Mouse (Mus musculus) large intestine, adult 2 months (tissue): ENCODE data around the gene 1700001J03Rik. TPM values are rescaled to one million over a fixed set of nuclear protein-coding genes. Genes with fewer than 3 reads are reported as not detected.
"Not testable (repeated sequence)": the region's sequence is repeated elsewhere in the genome, so short reads cannot be mapped to it uniquely, and the experiment has no call there.

Source experiments
- DNase-seq: peaks from one replicate; pipeline ENCODE4 v3.0.0-alpha.2; 2012; ENCODE audit warnings: low read depth, low spot score
- WGBS: fragments of 180-500 bp; shearing (Covaris S2); methylation state at CpG from one replicate; pipeline ENCODE4 v1.1.7; 2018; 5-methylcytosine and 5-hydroxymethylcytosine counted together
- polyA plus RNA-seq: library from polyadenylated mRNA; depleted of rRNA; stranded (reverse); fragments of >200 nt; gene quantifications from 2 replicates; pipeline ENCODE4 v1.2.3, GENCODE M21; 2012; rRNA removed

1700001J03Rik gene
- polyA plus RNA-seq, 1 experiment = 0.22 TPM

DNA sequence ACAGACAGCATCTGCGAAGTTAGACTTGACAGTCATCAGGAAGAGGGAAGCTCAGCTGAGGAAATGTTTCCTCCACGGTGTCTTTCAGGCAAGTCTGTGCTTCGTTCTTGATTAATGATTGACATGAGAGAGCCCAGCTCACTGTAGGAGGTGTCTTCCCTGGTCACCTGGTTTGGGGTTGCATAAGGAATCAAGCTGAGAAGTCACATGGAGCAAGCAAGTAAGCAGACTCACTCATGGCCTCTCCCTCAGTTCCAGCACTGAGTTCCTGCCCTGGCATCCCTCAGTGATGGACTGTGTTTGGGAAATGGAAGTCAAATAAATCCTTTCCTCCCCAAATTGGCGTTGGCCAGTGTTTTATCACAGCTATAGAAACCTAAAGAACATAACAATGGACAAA, 5.0 kb upstream of the 1700001J03Rik start:
- DNase-seq = no peak
- WGBS = 27% methylated on average over 4 of the region's 4 CpGs

- DNase-seq = no peak
- WGBS = 84% methylated on average over 7 of the region's 7 CpGs
Observed at GRCm38 (mm10) chr5:146188712-146189111, 3.6 kb upstream of the 1700001J03Rik start.

DNA sequence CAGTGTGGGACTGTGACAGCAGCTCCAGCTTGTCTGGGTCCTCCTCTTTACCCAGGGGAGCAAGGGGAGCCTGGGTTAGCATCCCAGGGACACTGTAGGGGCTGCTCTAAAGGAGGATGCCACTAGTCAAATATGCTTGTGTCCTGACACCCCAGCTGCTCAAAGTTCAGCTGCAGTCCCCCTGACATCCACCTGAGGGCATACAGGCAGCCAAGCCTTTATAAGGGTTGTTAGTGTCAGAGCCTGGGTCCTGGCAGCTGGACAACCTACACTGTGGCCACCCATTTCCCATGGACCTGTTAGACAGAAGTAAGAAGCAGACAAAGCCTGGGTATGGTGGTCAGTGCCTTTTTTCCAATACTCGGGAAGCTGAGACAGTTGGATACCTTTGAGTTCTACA, 3.0 kb upstream of the 1700001J03Rik start:
- DNase-seq = no peak
- WGBS = 96% methylated on average over 1 of the region's 1 CpGs

GRCm38 (mm10) chr5:146187441-146187840, 2.3 kb upstream of the 1700001J03Rik start:
- DNase-seq = peak; percentile 14
- WGBS = 15% methylated on average over 5 of the region's 5 CpGs

- not testable (repeated sequence) for DNase-seq
- WGBS = 32% methylated on average over 4 of the region's 4 CpGs
Observed at GRCm38 (mm10) chr5:146172744-146173143, 12.4 kb downstream of the 1700001J03Rik start.

- 73% methylated on average over 2 of the region's 2 CpGs for WGBS
Observed at GRCm38 (mm10) chr5:146170621-146171020, 14.5 kb downstream of the 1700001J03Rik start, which contains the start of gene Gm6309. Gene Gm6309 (minus strand): TSS chr5:146170721.

DNA sequence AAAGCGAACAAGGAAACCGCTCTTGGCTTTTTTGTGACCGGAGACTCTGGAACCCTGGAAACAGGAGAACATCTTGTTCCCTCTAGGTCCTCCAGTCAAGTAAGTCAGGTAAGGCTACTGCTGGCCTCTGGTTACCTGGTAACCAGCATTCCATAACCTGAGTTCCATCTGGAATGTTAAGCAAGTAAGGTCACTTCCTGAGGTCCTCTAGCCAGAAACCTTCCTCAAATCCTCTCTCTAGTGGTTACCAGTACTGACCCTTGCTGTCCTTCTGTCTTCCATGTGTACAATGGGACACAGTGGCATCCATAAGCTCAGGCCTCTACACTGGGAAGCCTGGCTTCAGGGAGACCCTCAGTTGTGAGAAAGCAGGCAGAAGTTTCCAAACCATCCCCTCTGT, 24.7 kb downstream of the 1700001J03Rik start, which contains the start of gene Gm5565:
Gene Gm5565 (minus strand): TSS at position 101 of the 400 bp plus-strand sequence.
- DNase-seq = not testable (repeated sequence)
- 96% methylated on average over 3 of the region's 3 CpGs for WGBS

More at GRCm38 (mm10) chr5:146170621-146171020, 14.5 kb downstream of the 1700001J03Rik start, which contains the start of gene Gm6309:
- not testable (repeated sequence) for DNase-seq

GRCm38 (mm10) chr5:146158326-146158725, 26.8 kb downstream of the 1700001J03Rik start:
- not testable (repeated sequence) for DNase-seq
- WGBS = 86% methylated on average over 4 of the region's 4 CpGs

GRCm38 (mm10) chr5:146150454-146150853, 34.6 kb downstream of the 1700001J03Rik start:
- DNase-seq = no peak
- 67% methylated on average over 3 of the region's 3 CpGs for WGBS

DNA sequence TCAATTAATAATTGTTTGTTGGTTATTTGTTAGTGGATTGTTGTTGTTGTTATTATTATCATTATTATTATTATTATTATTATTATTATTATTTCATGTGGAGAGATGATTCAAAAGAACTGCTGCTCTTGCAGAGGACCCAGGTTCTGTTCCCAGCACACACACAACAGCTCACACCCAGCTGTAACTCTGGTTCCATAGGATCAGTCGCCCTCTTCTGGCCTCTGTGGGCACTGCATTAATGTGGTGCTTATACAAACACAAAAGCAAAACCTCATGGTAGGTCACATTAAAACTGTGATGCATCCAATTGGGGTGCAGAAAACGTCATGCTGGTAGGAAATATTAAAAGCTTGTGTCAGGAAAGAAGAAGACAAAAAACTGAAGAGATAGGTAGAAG, 37.2 kb downstream of the 1700001J03Rik start:
- DNase-seq = no peak
- 45% methylated on average over 2 of the region's 2 CpGs for WGBS

Other genes with a start within 250 kb of the 1700001J03Rik start
- gene Cyp3a25, start 175.7 kb downstream of the 1700001J03Rik start, polyA plus RNA-seq = 3.9 and 18.3 TPM in 2 replicates
- gene Cyp3a59, start 106.0 kb downstream of the 1700001J03Rik start, polyA plus RNA-seq = 0.05 TPM in 1 of 2 replicates, not detected in the other
- gene Gm5565, start 24.8 kb downstream of the 1700001J03Rik start, polyA plus RNA-seq = not detected in 2 replicates
- gene Gm6309, start 14.6 kb downstream of the 1700001J03Rik start, polyA plus RNA-seq = not detected in 2 replicates
- 17.7 and 21.3 TPM in 2 replicates for gene Rnf6, start 36.3 kb upstream of the 1700001J03Rik start, polyA plus RNA-seq
- gene Cdk8, start 45.9 kb upstream of the 1700001J03Rik start, polyA plus RNA-seq = 26.7 and 38.6 TPM in 2 replicates
- 0.98 and 1.3 TPM in 2 replicates for gene Wasf3, start 199.7 kb upstream of the 1700001J03Rik start, polyA plus RNA-seq